Mouse (Mus musculus) kidney, adult 2 months (tissue): ENCODE data around the gene Rps12.

Source experiments
- CTCF ChIP-seq: fragments of 200-500 bp; conservative IDR thresholded peaks from 2 replicates; pipeline ENCODE4 v1.5.1; 2011; ENCODE audit warnings: low read depth, mild to moderate bottlenecking, control low read depth, low read length, moderate library complexity, mixed read lengths; ENCODE audit not compliant: insufficient read depth, insufficient read length
- POLR2A ChIP-seq: fragments of 200-500 bp; IDR thresholded peaks from one replicate; pipeline ENCODE4 v1.6.1; 2011; ENCODE audit warnings: low read depth, low read length, control low read depth

DNA sequence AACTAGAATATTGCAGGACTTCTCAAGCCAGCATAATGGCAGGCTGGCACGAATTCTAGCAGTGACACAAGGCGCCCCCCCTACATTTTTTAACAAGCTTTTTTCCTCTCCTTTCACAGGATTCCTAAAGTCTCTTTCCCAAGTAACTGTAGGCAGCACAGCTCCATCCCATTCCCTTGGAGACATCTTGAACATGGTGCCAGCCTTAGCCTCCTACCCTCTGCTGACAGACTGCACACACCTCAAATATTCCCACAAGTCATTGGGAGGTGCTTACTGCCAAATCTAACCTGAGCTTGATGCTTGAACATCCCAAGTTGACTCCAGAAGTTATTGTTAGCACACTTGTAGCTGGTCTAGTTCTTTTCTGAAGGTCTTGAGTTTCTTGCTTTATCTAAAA lies 3.0 kb downstream of the Rps12 start:
- TF ChIP-seq CTCF (no peak), POLR2A (no peak)
